Mouse (Mus musculus) telencephalon, adult 2 months (tissue): ENCODE measurements around the gene Noc2l.

ENCODE experiments used
- DNase-seq: peaks from one replicate; pipeline ENCODE4 v3.0.0-alpha.2; 2011; ENCODE audit warnings: low read depth, low spot score

The Noc2l gene

GRCm38 (mm10) chr4:156235808-156236533 is at the start of gene Noc2l:
Gene Noc2l (plus strand): TSS chr4:156236010.
- DNase-seq, result peak; percentile 85

- no peak for DNase-seq
Observed at GRCm38 (mm10) chr4:156188162-156188810, 47.5 kb upstream of the Noc2l start.

- no peak for DNase-seq
Observed at GRCm38 (mm10) chr4:156188811-156189323, 46.9 kb upstream of the Noc2l start.

DNA sequence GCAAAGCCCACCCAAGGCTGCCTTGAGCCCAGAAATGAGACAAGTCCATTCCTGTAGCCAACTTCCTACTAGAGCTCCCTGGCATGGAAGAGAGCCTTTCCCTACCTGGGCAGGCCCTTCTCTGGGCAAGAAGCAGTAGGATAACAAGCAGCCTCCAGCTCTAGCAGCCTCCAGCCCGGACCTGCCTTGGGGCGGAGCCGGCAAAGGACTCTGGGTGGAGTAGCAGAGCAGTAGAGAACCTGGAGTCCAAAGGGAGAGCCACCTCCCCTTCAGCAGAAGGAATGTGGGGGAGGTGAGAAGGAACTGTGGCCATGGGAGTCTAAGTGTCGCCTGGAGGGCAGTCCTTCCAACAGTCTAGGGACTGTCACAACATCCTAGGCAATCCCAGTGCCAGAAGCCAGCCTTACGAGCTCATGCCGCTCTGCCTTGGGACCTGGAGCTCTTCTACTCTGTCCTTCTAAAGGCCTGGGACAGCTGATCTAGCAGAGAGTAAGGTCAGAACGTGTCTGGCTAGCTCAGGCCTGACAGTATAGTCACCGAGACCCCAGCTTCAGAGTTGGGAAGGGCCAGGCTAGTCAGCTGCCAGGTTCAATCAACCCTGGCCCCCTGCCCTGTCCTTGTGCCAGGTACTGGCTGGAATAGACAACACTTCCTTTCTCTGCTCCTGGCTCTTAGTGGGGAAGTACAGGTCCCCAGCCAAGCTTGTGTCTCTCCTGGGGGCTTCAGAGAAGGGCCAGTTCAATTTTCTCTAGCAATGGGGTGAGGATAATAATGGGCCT is 43.2 kb upstream of the Noc2l start:
- DNase-seq, result no peak

DNA sequence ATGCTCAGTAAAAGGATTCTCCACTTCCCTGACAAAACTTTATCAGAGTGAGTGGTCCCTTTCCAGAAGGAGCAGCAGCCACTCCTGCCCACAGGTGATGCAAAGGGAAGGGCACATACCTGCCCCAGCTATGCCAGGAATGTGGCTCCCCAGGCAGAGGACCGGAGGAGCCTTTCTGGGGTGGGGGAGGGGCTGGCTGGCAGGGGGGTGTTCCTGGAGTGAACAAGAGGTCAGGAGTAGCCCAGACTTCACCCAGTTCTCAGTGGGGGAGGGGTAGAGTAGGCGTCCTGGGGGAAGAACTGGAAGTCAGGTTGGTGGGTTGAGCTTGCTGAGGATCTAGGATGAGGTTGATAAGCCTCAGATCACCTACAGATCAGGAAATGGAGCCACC is 42.6 kb upstream of the Noc2l start:
- DNase-seq, result no peak

GRCm38 (mm10) chr4:156193906-156194305 is 41.9 kb upstream of the Noc2l start:
- no peak for DNase-seq

DNA sequence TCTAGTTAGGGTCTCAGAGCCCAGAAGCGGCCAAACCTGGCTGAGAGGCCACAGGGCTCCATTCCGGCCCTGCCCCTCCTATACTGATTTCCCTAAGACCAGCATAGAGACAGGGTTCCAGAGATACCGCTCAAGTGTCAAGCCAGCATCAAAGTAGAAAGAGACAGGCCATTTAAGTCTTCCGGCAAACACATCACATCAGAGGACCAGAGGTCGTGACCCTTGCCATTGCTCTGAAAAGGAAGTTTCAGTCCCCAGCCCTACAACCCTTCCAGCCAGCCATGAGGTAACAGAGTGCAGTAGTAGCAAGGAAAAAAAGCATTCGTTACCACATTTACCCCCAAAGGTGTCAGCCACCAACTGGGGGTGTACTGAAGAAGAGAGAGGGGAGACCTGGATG is 41.5 kb upstream of the Noc2l start:
- no peak for DNase-seq

GRCm38 (mm10) chr4:156195927-156196870 is 39.6 kb upstream of the Noc2l start:
- no peak for DNase-seq

- no peak for DNase-seq
Observed at GRCm38 (mm10) chr4:156197131-156197828, 38.5 kb upstream of the Noc2l start, which contains the start of gene Agrn. Gene Agrn (minus strand): TSS chr4:156197488.

GRCm38 (mm10) chr4:156197829-156198205 is 38.0 kb upstream of the Noc2l start:
- DNase-seq, result no peak

DNA sequence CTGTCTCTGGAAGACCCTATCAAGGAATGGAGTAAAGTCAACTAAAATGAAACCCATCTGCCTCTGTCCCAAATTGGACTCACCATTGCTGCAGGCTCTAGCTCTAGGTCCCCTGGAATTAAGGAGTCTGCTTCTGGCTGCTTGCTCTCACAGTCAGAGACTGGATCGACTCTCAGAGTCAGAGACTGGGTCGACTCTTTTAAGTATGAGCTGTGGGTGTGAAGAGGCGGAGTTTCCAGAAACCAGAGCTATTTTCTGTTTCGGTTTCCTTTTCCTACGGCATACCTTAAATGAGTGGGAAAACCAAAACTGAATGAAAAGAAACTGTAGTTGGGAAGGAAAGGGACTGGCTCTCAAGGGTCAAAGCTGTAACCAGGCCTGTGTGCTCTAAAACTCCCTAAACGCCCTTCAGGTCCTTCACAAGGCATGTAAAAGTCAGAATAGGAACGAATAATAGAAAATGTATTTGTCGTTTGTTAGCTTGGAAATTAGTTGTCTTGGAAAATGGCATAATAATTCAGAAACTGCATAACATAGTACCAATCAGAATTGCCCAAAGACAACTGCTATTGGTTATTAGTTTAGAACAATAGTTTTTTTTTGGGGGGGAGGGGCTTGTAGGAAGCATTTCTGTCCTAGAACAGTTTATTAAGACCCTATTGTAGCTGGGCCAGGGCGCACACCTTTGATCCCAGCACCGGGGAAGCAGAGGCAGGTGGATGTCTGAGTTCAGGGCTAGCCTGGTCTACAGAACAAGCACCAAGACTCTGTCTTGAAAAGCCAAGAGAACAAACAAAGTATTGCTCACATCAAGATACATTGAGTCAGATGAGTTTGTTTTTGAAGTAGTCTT is 35.0 kb upstream of the Noc2l start, which contains the start of gene Isg15:
Gene Isg15, minus strand, starts transcription at position 196 of the 853 bp plus-strand sequence.
- no peak for DNase-seq

GRCm38 (mm10) chr4:156202462-156202893 is 33.3 kb upstream of the Noc2l start:
- DNase-seq, result no peak

GRCm38 (mm10) chr4:156203001-156203412 is 32.8 kb upstream of the Noc2l start, which contains the start of gene AW011738:
Gene AW011738 (plus strand): TSS chr4:156203304.
- DNase-seq, result no peak

GRCm38 (mm10) chr4:156203413-156204131 is 32.2 kb upstream of the Noc2l start:
- no peak for DNase-seq

DNA sequence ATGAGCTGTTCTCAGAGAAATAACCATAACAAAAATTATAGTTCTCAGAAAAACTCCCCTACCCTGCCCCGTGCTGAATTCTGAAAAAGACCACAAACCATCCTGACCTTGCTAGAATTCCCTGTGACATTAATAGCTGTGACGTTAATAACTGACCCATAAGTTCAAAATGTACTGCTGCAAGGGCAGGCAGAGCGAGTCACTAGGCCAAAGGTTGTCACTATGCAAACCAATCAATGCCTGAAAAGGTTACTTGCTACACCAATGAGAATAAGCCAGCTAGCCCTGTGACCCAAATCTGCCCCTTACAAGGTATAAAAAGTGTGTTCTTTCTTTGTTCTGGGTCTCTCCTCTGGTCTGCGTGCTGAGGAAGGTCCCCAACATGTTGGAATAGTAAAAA is 26.9 kb upstream of the Noc2l start:
- no peak for DNase-seq

DNA sequence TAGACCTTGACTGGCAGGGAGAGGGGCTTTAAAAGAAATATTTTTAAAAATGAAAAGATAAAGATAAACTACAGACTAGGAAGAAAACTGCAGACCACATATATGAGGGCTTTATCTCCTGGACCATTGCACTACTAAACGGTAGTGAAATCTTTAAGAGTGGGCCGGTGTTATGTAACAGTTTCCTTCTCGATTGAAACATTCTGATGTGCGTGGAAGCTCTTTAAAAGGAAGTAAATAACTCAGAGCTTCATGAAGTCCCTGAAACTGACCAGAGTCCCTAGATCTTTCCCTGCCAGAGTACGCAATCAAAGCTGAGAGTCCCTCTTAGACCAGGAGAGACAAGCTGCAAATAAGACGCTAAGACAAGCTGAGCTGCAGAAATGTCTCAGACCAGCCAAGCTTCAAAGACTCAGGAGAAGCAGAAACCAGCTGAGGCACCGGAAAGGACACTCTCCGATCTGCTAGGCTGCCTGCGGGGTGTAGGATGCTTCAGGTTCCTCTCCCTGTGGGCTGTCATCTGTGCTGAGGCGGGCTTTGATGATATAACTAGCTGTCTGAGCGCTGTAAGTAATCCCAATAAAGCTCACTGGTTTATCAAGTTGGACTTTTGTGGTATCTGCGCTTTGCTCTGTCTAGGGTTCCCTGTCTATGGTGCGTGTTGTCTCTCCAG is 25.7 kb upstream of the Noc2l start:
- DNase-seq, result no peak

GRCm38 (mm10) chr4:156213134-156213533 is 22.7 kb upstream of the Noc2l start:
- DNase-seq, result no peak

GRCm38 (mm10) chr4:156215649-156216048 is 20.2 kb upstream of the Noc2l start, which contains the start of gene Perm1:
Gene Perm1 (plus strand): TSS chr4:156215868.
- DNase-seq, result no peak
